Mouse (Mus musculus) bone marrow, adult 2 months (tissue): ENCODE data around the gene Cbarp.

Experiments
- CTCF ChIP-seq: fragments of 200-500 bp; IDR thresholded peaks from 2 replicates; pipeline ENCODE4 v1.5.1; 2011; ENCODE audit warnings: low read length, control low read depth; ENCODE audit not compliant: control insufficient read depth, insufficient read depth
- POLR2A ChIP-seq: fragments of 200-500 bp; IDR thresholded peaks from 2 replicates; pipeline ENCODE4 v1.6.1; 2011; ENCODE audit warnings: low read depth, mild to moderate bottlenecking, control low read depth, low read length, borderline replicate concordance; ENCODE audit not compliant: control insufficient read depth

- no peak for TF ChIP-seq POLR2A
- TF ChIP-seq CTCF = no peak
Measured at GRCm38 (mm10) chr10:80133226-80133849, 7.3 kb downstream of the Cbarp start.
